Mouse (Mus musculus) limb, embryonic 11.5 days (tissue): ENCODE results near the gene Bspry. TPM values are rescaled to one million over a fixed set of nuclear protein-coding genes. Genes with fewer than 3 reads are reported as not detected.

Experiments
- ATAC-seq: fragments of 200-750 bp; cut with Nextera tagmentation; 2 replicates; pipeline ENCODE4 v1.8.0; 2017; ENCODE audit warnings: low read depth; ENCODE audit not compliant: insufficient number of reproducible peaks, low FRiP score, low TSS enrichment
- DNase-seq: peaks from one replicate; pipeline ENCODE4 v3.0.0-alpha.2; 2015; ENCODE audit warnings: low spot score
- H3K27ac ChIP-seq: fragments of 300-500 bp; sonication (generic); replicated peaks from 2 replicates; pipeline ENCODE4 v1.5.1; 2014; ENCODE audit warnings: low read depth, mild to moderate bottlenecking, low read length
- H3K27me3 ChIP-seq: fragments of 300-500 bp; sonication (generic); 2 replicates; pipeline ENCODE4 v1.6.1; 2014; ENCODE audit warnings: mild to moderate bottlenecking, low read length, mixed read lengths; ENCODE audit not compliant: control insufficient read depth, insufficient read depth
- H3K36me3 ChIP-seq: fragments of 300-500 bp; sonication (generic); 2 replicates; pipeline ENCODE4 v1.6.1; 2014; ENCODE audit warnings: mild to moderate bottlenecking, low read length, moderate library complexity, mixed read lengths; ENCODE audit not compliant: control insufficient read depth, insufficient read depth
- H3K4me1 ChIP-seq: fragments of 300-500 bp; sonication (generic); 2 replicates; pipeline ENCODE4 v1.6.1; 2014; ENCODE audit warnings: low read length, mixed read lengths; ENCODE audit not compliant: control insufficient read depth, insufficient read depth
- H3K4me2 ChIP-seq: fragments of 300-500 bp; sonication (generic); 2 replicates; pipeline ENCODE4 v1.6.1; 2014; ENCODE audit warnings: low read depth, mild to moderate bottlenecking, moderate library complexity; ENCODE audit not compliant: severe bottlenecking
- H3K4me3 ChIP-seq: fragments of 300-500 bp; sonication (generic); 2 replicates; pipeline ENCODE4 v1.5.1; 2014; ENCODE audit warnings: low read depth, low read length
- H3K9ac ChIP-seq: fragments of 300-500 bp; sonication (generic); 2 replicates; pipeline ENCODE4 v1.6.1; 2014; ENCODE audit warnings: mild to moderate bottlenecking, low read length
- H3K9me3 ChIP-seq: fragments of 300-500 bp; sonication (generic); 2 replicates; pipeline ENCODE4 v1.6.1; 2016; ENCODE audit warnings: low read length; ENCODE audit not compliant: control insufficient read depth
- WGBS: fragments of 180-500 bp; shearing (Covaris S2); extraction: QIAGEN DNeasy Blood & Tissue Kit; methylation state at CpG from one replicate; pipeline ENCODE4 v1.1.7; 2014; 5-methylcytosine and 5-hydroxymethylcytosine counted together
- polyA plus RNA-seq: library from polyadenylated mRNA; unstranded; fragments of >200 nt; fragmentation: Nextera tagmentation; extraction: Ambion mirVana; gene quantifications from 2 replicates; pipeline ENCODE4 v1.2.1, GENCODE M21; 2014

Bspry gene
- polyA plus RNA-seq, 1 experiment from 2014 or later = 0.91 TPM

DNA sequence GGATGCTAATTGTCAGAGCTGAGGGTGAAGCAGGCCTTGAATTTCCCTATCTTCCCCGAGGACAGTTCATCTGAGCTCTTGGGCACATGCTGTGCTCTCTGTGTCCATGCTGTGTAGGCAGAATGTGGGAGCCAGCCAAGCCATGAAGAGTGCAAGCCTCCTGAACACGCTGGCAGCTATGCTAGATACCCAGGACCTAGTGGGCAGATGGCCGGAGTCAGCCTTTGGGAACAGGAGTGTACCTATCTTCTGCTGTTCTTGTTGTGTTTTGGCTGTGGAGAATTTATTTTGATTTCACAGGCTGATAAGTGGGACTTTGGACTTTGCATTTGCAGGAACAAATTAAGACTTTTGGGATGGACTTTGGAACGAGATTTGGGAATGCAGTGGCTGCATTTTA lies 39.3 kb upstream of the Bspry start:
- no peaks in the 10 kb centered on the region for H3K9me3 ChIP-seq
- no peak overlapping the region for H3K9ac ChIP-seq
- DNase-seq (no peak), ATAC-seq (no peak)
- no peak overlapping the region for H3K27ac ChIP-seq
- WGBS = 81% methylated on average over 4 of the region's 4 CpGs
- no peaks in the 10 kb centered on the region for H3K27me3 ChIP-seq
- H3K36me3 ChIP-seq = no peaks in the 10 kb centered on the region
- H3K4me3 ChIP-seq = no peak overlapping the region
- no peaks in the 10 kb centered on the region for H3K4me1 ChIP-seq
- H3K4me2 ChIP-seq = no peak overlapping the region

GRCm38 (mm10) chr4:62440986-62441385 lies 38.9 kb upstream of the Bspry start:
- Histone ChIP-seq H3K4me1 (no peaks in the 10 kb centered on the region), H3K9me3 (no peaks in the 10 kb centered on the region), H3K4me2 (no peak overlapping the region), H3K27me3 (no peaks in the 10 kb centered on the region), H3K4me3 (no peak overlapping the region), H3K9ac (no peak overlapping the region), H3K36me3 (no peaks in the 10 kb centered on the region), H3K27ac (no peak overlapping the region)
- DNase-seq (no peak), ATAC-seq (no peak)
- 74% methylated on average over 4 of the region's 4 CpGs for WGBS

GRCm38 (mm10) chr4:62454995-62455394 lies 24.9 kb upstream of the Bspry start:
- Histone ChIP-seq H3K4me2 (no peak overlapping the region), H3K27me3 (no peaks in the 10 kb centered on the region), H3K4me3 (no peak overlapping the region), H3K4me1 (no peaks in the 10 kb centered on the region), H3K9me3 (peaks cover 3% of the 10 kb centered on the region; the same call in 1 of the 2 replicates), H3K36me3 (no peaks in the 10 kb centered on the region), H3K27ac (no peak overlapping the region), H3K9ac (no peak overlapping the region)
- DNase-seq (peak; percentile 61), ATAC-seq (no peak)
- WGBS = 67% methylated on average over 5 of the region's 5 CpGs

GRCm38 (mm10) chr4:62459081-62459480 lies 20.8 kb upstream of the Bspry start:
- DNase-seq (no peak), ATAC-seq (no peak)
- H3K4me1 ChIP-seq = no peaks in the 10 kb centered on the region
- no peak overlapping the region for H3K27ac ChIP-seq
- H3K9ac ChIP-seq = no peak overlapping the region
- no peak overlapping the region for H3K4me3 ChIP-seq
- no peaks in the 10 kb centered on the region for H3K9me3 ChIP-seq
- 83% methylated on average over 3 of the region's 3 CpGs for WGBS
- no peaks in the 10 kb centered on the region for H3K36me3 ChIP-seq
- H3K4me2 ChIP-seq = no peak overlapping the region
- H3K27me3 ChIP-seq = no peaks in the 10 kb centered on the region

DNA sequence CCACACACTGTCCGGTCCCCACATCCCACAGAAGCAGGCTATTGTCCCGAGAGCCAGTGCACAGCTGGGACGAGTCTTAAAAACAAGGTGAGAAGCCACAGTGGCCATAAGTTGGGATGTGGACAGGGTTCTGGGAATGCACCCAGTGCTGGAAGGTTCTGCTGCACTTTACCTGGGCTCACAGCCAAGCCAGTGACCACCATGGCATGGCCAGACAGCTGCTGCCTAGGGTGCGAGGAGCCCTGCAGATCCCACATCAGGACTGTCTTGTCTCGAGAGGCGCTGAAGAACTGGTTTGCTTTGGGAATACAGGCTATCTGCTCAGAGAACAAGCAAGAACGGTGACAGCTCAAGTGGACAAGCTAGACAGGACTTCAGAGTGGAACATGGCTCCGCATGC lies 19.5 kb upstream of the Bspry start:
- H3K9ac ChIP-seq = no peak overlapping the region
- 92% methylated on average over 8 of the region's 8 CpGs for WGBS
- H3K4me1 ChIP-seq = no peaks in the 10 kb centered on the region
- no peaks in the 10 kb centered on the region for H3K9me3 ChIP-seq
- H3K4me3 ChIP-seq = no peak overlapping the region
- no peak overlapping the region for H3K27ac ChIP-seq
- no peaks in the 10 kb centered on the region for H3K27me3 ChIP-seq
- ATAC-seq (no peak), DNase-seq (no peak)
- no peaks in the 10 kb centered on the region for H3K36me3 ChIP-seq
- H3K4me2 ChIP-seq = no peak overlapping the region

GRCm38 (mm10) chr4:62463124-62463523 lies 16.7 kb upstream of the Bspry start:
- Histone ChIP-seq H3K4me2 (no peak overlapping the region), H3K4me3 (no peak overlapping the region), H3K9me3 (no peaks in the 10 kb centered on the region), H3K4me1 (no peaks in the 10 kb centered on the region), H3K36me3 (no peaks in the 10 kb centered on the region), H3K9ac (no peak overlapping the region), H3K27me3 (no peaks in the 10 kb centered on the region), H3K27ac (no peak overlapping the region)
- ATAC-seq = no peak
- WGBS = 91% methylated on average over 2 of the region's 2 CpGs
- no peak for DNase-seq

DNA sequence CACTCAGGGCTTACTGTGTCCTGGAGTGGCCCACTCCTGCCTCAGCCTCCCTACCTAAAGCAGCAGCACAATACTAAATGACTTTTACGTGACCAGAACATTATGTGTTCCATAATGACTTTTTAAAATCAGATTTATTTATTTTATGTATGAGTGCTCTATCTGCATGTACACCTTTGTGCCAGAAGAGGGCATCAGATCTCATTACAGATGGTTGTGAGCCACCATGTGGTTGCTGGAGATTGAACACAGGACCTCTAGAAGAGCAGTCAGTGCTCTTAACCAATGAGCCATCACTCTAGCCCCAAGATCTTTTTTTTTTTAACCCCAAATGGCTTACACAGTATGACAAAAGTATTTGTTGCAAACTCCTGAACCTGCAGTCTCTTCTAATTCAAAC lies 11.7 kb upstream of the Bspry start:
- Histone ChIP-seq H3K36me3 (no peaks in the 10 kb centered on the region), H3K9ac (no peak overlapping the region), H3K27ac (no peak overlapping the region), H3K4me3 (no peak overlapping the region), H3K4me2 (no peak overlapping the region), H3K27me3 (no peaks in the 10 kb centered on the region), H3K4me1 (no peaks in the 10 kb centered on the region), H3K9me3 (no peaks in the 10 kb centered on the region)
- DNase-seq (no peak), ATAC-seq (no peak)
- 94% methylated on average over 1 of the region's 1 CpGs for WGBS

DNA sequence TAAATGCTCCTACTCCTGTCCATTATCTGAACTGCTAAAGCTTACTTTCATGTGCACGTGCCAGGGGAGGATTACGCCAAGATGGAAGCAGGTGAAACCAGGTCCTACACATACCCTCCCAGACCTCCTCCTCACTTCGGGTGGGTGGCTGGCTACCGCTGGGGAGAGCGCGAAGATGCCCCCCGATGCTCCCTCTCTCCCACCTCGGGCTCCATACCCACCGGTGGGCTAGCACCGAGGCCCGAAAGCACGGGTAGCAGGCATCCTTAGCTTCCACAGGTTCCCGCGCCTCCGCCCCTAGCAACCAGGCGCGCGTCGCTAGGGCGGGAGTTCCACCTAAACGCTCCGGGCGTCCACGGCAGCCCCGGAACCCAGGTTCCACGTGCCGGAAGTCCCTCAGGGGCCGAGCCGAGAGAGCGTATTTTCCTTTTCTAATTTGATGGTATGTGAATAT lies 9.2 kb upstream of the Bspry start, which contains the start of gene Wdr31:
Gene Wdr31, minus strand, starts transcription at position 299 of the 454 bp plus-strand sequence.
- Histone ChIP-seq H3K36me3 (no peaks in the 10 kb centered on the region), H3K27ac (no peak within 1 kb of the TSS), H3K27me3 (no peaks in the 10 kb centered on the region), H3K4me2 (peak within 1 kb of the TSS; percentile 67), H3K4me3 (peak within 1 kb of the TSS; percentile 50), H3K9ac (peak within 1 kb of the TSS; percentile 47), H3K9me3 (no peaks in the 10 kb centered on the region), H3K4me1 (no peaks in the 10 kb centered on the region)
- ATAC-seq = peak; percentile 82; the same call in 1 of the 2 replicates
- 1% methylated on average over 30 of the region's 30 CpGs for WGBS
- peak; percentile 88 for DNase-seq

DNA sequence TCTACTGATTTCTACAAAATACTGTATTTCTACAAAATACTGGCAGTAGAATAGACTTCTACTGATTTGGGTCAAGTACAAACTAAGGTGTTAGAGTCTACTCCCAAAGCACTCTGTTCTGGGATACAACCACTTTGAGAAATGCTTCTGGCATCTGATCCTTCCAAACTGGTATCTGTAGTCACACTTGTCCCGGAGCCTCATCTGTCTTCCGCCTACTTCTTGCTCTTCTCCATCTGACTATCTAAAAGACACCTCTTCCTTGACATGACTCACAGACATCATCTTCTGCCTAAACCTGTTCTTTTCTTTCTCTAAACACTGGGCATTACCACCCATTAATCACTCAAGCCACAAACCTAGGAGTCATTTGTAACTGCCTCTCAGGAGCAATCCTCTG lies 7.8 kb upstream of the Bspry start:
- no peaks in the 10 kb centered on the region for H3K4me1 ChIP-seq
- 92% methylated on average over 2 of the region's 2 CpGs for WGBS
- DNase-seq = no peak
- no peak overlapping the region for H3K4me2 ChIP-seq
- H3K4me3 ChIP-seq = no peak overlapping the region
- H3K27me3 ChIP-seq = no peaks in the 10 kb centered on the region
- no peaks in the 10 kb centered on the region for H3K36me3 ChIP-seq
- H3K9ac ChIP-seq = no peak overlapping the region
- no peak for ATAC-seq
- H3K9me3 ChIP-seq = no peaks in the 10 kb centered on the region
- no peak overlapping the region for H3K27ac ChIP-seq
